ENCODE assay signal across 10 mouse cellular contexts in genomic region chr4:129549306-129549705, GRCm38 (mm10). TPM values are rescaled to one million over a fixed set of nuclear protein-coding genes. Genes with fewer than 3 reads are reported as not detected.
DNase-seq lines count a peak whose midpoint lies in the region; ATAC-seq and TF ChIP-seq lines count a peak whose summit lies in the region.
"Had no signal": no experiment of that assay in that cellular context is flagged by ENCODE, and none has a peak within 500 bp of the region (broad histone marks: within the 10 kb centered on the region; RNA-seq: fewer than 3 reads in every experiment).

No protein-coding gene starts in this region.

- peak; percentile 51 for TF ChIP-seq CTCF in lung, embryonic 14.5 days (IDR thresholded peaks at IDR 0.05; ENCODE audit: low read depth)

- no peaks in the 10 kb centered on the region for H3K27me3 ChIP-seq in lung, embryonic 14.5 days (ENCODE audit: insufficient read depth, low read length)
- H3K27me3 ChIP-seq in forebrain, embryonic 12.5 days, result no peaks in the 10 kb centered on the region
- H3K27me3 ChIP-seq: neural tube, embryonic 12.5 days had no signal

- no peaks in the 10 kb centered on the region for H3K36me3 ChIP-seq in lung, embryonic 14.5 days (ENCODE audit: insufficient read depth)
- no peaks in the 10 kb centered on the region for H3K36me3 ChIP-seq in forebrain, embryonic 12.5 days (replicated peaks)
- H3K36me3 ChIP-seq: neural tube, embryonic 12.5 days had no signal

- WGBS in lung, embryonic 14.5 days, result 95% methylated on average over 2 of the region's 2 CpGs
- 88% methylated on average over 2 of the region's 2 CpGs for WGBS in forebrain, embryonic 12.5 days

- H3K4me2 ChIP-seq in lung, embryonic 14.5 days, result no peak overlapping the region
- no peak overlapping the region for H3K4me2 ChIP-seq in forebrain, embryonic 12.5 days
- H3K4me2 ChIP-seq: neural tube, embryonic 12.5 days had no signal

- intact Hi-C loops in gastrocnemius, postnatal 36 days (cut with DNase I), result no loop called here

- H3K9ac ChIP-seq in lung, embryonic 14.5 days, result no peak overlapping the region
- H3K9ac ChIP-seq in forebrain, embryonic 12.5 days, result no peak overlapping the region
- H3K9ac ChIP-seq: neural tube, embryonic 12.5 days had no signal

- no peaks in the 10 kb centered on the region for H3K4me1 ChIP-seq in lung, embryonic 14.5 days (ENCODE audit: insufficient read depth)
- no peaks in the 10 kb centered on the region for H3K4me1 ChIP-seq in forebrain, embryonic 12.5 days

- H3K4me3 ChIP-seq in lung, embryonic 14.5 days (ENCODE audit: low read depth, low read length), result no peak overlapping the region
- H3K4me3 ChIP-seq in forebrain, embryonic 12.5 days (replicated peaks), result no peak overlapping the region
- H3K4me3 ChIP-seq: neural tube, embryonic 12.5 days had no signal

- no peak for ATAC-seq in lung, embryonic 14.5 days (ENCODE audit: insufficient read depth)
- ATAC-seq in forebrain, embryonic 12.5 days (ENCODE audit: low FRiP score), result no peak

- H3K9me3 ChIP-seq in lung, embryonic 14.5 days (ENCODE audit: low read depth, low read length), result no peaks in the 10 kb centered on the region
- no peaks in the 10 kb centered on the region for H3K9me3 ChIP-seq in forebrain, embryonic 12.5 days
- H3K9me3 ChIP-seq: neural tube, embryonic 12.5 days had no signal

- DNase-seq in embryo, embryonic 10 days (ENCODE audit: low spot score), result peak; percentile 32
- no peak for DNase-seq in embryo, embryonic 9.5 days (ENCODE audit: extremely low spot score)
- peak; percentile 25 for DNase-seq in right cerebral cortex, postnatal 4 days
- DNase-seq in right cerebral cortex, adult 18-20 months, result no peak
- DNase-seq in lung, embryonic 14.5 days, result peak; percentile 62
- peak; percentile 69 for DNase-seq in thymus, postnatal 36 days
- no peak for DNase-seq in gastrocnemius, postnatal 36 days

- H3K27ac ChIP-seq in lung, embryonic 14.5 days (ENCODE audit: low read depth), result no peak overlapping the region
- H3K27ac ChIP-seq in forebrain, embryonic 12.5 days, result no peak overlapping the region
- H3K27ac ChIP-seq: neural tube, embryonic 12.5 days had no signal

RNA-seq across cellular contexts. Expression of gene Hdac1, which starts 6.8 kb away (rescaled TPM):
- 243 and 246 TPM in 2 replicates for polyA plus RNA-seq in lung, embryonic 14.5 days (2014; fragmentation: Nextera tagmentation; extraction: Ambion mirVana)
- polyA plus RNA-seq in forebrain, embryonic 12.5 days (2016; fragmentation: Nextera tagmentation; extraction: Ambion mirVana), result 207 and 221 TPM in 2 replicates
- total RNA-seq in gastrocnemius, postnatal 36 days (2021), result 1 to 10 TPM; 9.0 to 9.9 TPM

RNA-seq across cellular contexts. Expression of gene Lck, which starts 24.1 kb away (rescaled TPM):
- 5.7 and 7.8 TPM in 2 replicates for polyA plus RNA-seq in lung, embryonic 14.5 days (2014; fragmentation: Nextera tagmentation; extraction: Ambion mirVana)
- 9.0 and 9.3 TPM in 2 replicates for polyA plus RNA-seq in forebrain, embryonic 12.5 days (2016; fragmentation: Nextera tagmentation; extraction: Ambion mirVana)
- total RNA-seq in gastrocnemius, postnatal 36 days (2021), result 1 to 10 TPM in 1 of 2 experiments, not detected in 1; 6.2 TPM

RNA-seq across cellular contexts. Expression of gene Fam167b, which starts 29.0 kb away (rescaled TPM):
- 2.2 and 2.7 TPM in 2 replicates for polyA plus RNA-seq in lung, embryonic 14.5 days (2014; fragmentation: Nextera tagmentation; extraction: Ambion mirVana)
- polyA plus RNA-seq in forebrain, embryonic 12.5 days (2016; fragmentation: Nextera tagmentation; extraction: Ambion mirVana), result 0.37 and 0.92 TPM in 2 replicates
- total RNA-seq in gastrocnemius, postnatal 36 days (2021), result not detected
- total RNA-seq: ES-E14 had no signal

RNA-seq across cellular contexts. Expression of gene Marcksl1, which starts 35.9 kb away (rescaled TPM):
- 799 and 847 TPM in 2 replicates for polyA plus RNA-seq in lung, embryonic 14.5 days (2014; fragmentation: Nextera tagmentation; extraction: Ambion mirVana)
- 1,836 and 1,849 TPM in 2 replicates for polyA plus RNA-seq in forebrain, embryonic 12.5 days (2016; fragmentation: Nextera tagmentation; extraction: Ambion mirVana)
- total RNA-seq in gastrocnemius, postnatal 36 days (2021), result 1 to 10 TPM; 1.0 to 1.9 TPM

RNA-seq across cellular contexts. Expression of gene Eif3i, which starts 51.1 kb away (rescaled TPM):
- polyA plus RNA-seq in lung, embryonic 14.5 days (2014; fragmentation: Nextera tagmentation; extraction: Ambion mirVana), result 308 and 316 TPM in 2 replicates
- 204 and 212 TPM in 2 replicates for polyA plus RNA-seq in forebrain, embryonic 12.5 days (2016; fragmentation: Nextera tagmentation; extraction: Ambion mirVana)
- total RNA-seq in gastrocnemius, postnatal 36 days (2021), result 100 to 1,000 TPM; 116 to 135 TPM

Comparison
In these comparisons a context has a peak if more than half of its experiments do, and no peak if none do; other contexts are left out.
1. DNase-seq: peak in embryo, embryonic 10 days (single experiment), right cerebral cortex, postnatal 4 days (single experiment), lung, embryonic 14.5 days (single experiment) and thymus, postnatal 36 days (2 of 2); none in embryo, embryonic 9.5 days (single experiment), right cerebral cortex, adult 18-20 months (single experiment) and gastrocnemius, postnatal 36 days (0 of 2).